Mouse (Mus musculus) adrenal gland, adult 2 months (tissue): ENCODE measurements at regions not wholly inside any gene's neighbourhood (a gene's known extent, or its start where the extent isn't known, plus 50 kb on each side); places are given as distances from the start of the nearest gene placed in this dataset.
A peak's percentile ranks its signal among the peaks of the same experiment; 100 is the strongest.

Source experiments
- DNase-seq: peaks from one replicate; pipeline ENCODE4 v3.0.0; 2021

GRCm38 (mm10) chr2:21129621-21130020 is 75.5 kb downstream of the Enkur start:
- DNase-seq: no peak

- DNase-seq: no peak
Measured at GRCm38 (mm10) chr2:21126531-21126930, 78.6 kb downstream of the Enkur start.

GRCm38 (mm10) chr2:21122421-21122820 is 82.7 kb downstream of the Enkur start:
- DNase-seq: no peak

GRCm38 (mm10) chr2:21121663-21122062 is 83.5 kb downstream of the Enkur start:
- DNase-seq: no peak

GRCm38 (mm10) chr2:21116817-21117216 is 88.3 kb downstream of the Enkur start:
- DNase-seq: no peak

GRCm38 (mm10) chr2:21111527-21111926 is 93.6 kb downstream of the Enkur start:
- DNase-seq: peak; percentile 33

- DNase-seq: no peak
Measured at GRCm38 (mm10) chr2:21100248-21100808, 104.8 kb downstream of the Enkur start.

- no peak for DNase-seq
Measured at GRCm38 (mm10) chr2:21091058-21091971, 113.8 kb downstream of the Enkur start.

GRCm38 (mm10) chr2:21085517-21085916 is 116.8 kb upstream of the Arhgap21 start:
- DNase-seq: peak; percentile 29

- no peak for DNase-seq
Measured at GRCm38 (mm10) chr2:21067292-21067850, 98.7 kb upstream of the Arhgap21 start.

- DNase-seq: no peak
Measured at GRCm38 (mm10) chr2:21060347-21060650, 91.6 kb upstream of the Arhgap21 start.

- DNase-seq: no peak
Measured at GRCm38 (mm10) chr2:21059618-21060346, 91.1 kb upstream of the Arhgap21 start.

GRCm38 (mm10) chr2:21058940-21059339 is 90.3 kb upstream of the Arhgap21 start:
- DNase-seq: no peak

GRCm38 (mm10) chr2:21056450-21057210 is 87.9 kb upstream of the Arhgap21 start:
- DNase-seq: no peak

GRCm38 (mm10) chr2:21055416-21055815 is 86.7 kb upstream of the Arhgap21 start:
- no peak for DNase-seq

GRCm38 (mm10) chr2:21054325-21055082 is 85.8 kb upstream of the Arhgap21 start:
- no peak for DNase-seq

- no peak for DNase-seq
Measured at GRCm38 (mm10) chr2:21053596-21053995, 84.9 kb upstream of the Arhgap21 start.

- DNase-seq: no peak
Measured at GRCm38 (mm10) chr2:21048996-21049395, 80.3 kb upstream of the Arhgap21 start.

- no peak for DNase-seq
Measured at GRCm38 (mm10) chr2:21048226-21048625, 79.5 kb upstream of the Arhgap21 start.

GRCm38 (mm10) chr2:21046503-21047116 is 77.9 kb upstream of the Arhgap21 start:
- no peak for DNase-seq

GRCm38 (mm10) chr2:21044781-21045180 is 76.1 kb upstream of the Arhgap21 start:
- DNase-seq: no peak
